Mouse (Mus musculus): ENCODE measurements at regions not wholly inside any gene's neighbourhood (a gene's known extent, or its start where the extent isn't known, plus 50 kb on each side); places are given as distances from the start of the nearest gene placed in this dataset.

DNA sequence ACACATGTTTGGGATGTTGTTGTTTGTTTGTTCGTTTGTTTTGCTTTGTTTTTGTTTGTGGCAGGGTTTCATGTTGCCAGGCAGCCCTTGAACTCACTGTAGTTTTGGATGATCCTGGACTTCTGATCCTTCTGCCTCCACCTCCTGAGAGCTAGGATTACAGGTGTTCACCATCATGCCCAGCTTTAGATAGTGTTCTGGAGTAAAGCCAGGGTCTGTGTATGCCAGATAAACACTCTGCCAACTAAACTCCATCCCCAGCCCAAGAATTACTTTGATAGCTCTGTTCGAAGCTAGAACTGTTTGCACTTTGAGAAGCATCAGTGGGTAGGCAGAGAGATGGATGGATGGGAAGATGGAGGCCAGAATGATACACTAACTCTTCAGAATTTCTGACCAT lies 368.0 kb upstream of the Gm10306 start:
- DNase-seq, result no peak

DNA sequence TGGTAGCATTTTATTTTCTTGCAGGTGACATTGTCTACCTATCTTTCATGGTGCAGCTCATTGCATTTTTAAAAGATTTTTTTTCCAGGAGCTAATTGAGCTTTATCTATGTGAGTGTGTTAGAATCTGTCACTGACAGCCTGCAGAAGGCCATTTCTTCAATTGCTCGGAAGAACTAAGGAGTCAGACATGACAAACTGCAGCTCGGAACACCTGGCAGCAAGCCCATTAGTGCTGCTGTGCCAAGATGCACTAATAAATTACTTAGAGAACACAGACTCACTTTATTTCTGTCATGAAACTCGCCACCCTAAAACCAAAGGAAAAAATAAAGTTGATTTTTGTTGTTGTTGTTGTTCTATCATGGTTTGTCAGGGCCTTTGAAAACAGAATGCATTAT lies 367.5 kb upstream of the Gm10306 start:
- no peak for DNase-seq

- DNase-seq, result no peak
Observed at GRCm38 (mm10) chr4:94190940-94191339, 365.4 kb upstream of the Gm10306 start.

DNA sequence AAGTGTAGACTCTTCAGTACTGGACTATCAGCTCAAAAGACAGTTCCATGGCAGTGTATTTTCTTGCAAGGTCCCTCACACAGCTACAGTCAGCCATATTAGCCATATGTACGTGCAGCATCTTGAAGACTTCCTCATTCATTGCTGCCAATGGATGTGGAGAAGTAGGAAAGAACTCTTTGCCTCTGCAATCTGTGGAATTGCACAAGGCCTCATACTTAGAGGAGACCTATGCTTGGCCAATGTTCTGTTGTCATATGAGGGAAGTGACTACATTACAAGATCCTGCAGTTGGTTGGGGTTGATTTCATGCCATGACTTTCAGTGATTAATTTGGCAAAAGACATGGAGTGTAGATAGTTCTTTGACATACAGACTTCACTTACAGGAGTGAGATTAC lies 340.1 kb upstream of the Gm10306 start:
- DNase-seq, result no peak

DNA sequence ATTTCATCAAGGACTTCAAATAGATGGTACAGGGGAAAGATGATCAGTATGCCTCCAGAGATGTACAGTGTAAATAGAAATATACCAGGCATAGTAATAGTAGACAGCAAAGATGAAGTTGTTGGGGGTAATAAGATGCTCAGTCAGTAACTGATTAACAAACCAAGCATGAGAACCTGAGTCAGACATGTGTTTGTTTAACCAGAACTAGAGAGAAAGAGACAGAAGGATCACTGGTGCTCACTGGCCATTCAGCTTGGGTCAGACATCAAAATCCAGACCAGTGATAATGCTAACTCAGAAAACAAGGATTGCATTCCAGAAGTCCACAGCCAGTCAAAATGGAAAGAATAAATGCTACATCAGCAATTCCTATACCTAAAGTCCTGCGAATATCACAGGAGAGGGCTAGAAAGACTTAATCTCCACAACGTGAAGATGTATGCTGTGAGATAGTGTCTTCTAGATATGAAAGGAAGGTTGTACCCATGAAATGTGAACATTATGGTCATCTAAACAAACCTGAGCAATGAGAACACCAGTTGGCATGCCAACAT lies 320.6 kb upstream of the Gm10306 start:
- DNase-seq, result no peak

GRCm38 (mm10) chr4:94256026-94256425 lies 300.3 kb upstream of the Gm10306 start:
- DNase-seq, result no peak

- DNase-seq, result peak; percentile 1
Observed at GRCm38 (mm10) chr4:94261136-94261535, 295.2 kb upstream of the Gm10306 start.

DNA sequence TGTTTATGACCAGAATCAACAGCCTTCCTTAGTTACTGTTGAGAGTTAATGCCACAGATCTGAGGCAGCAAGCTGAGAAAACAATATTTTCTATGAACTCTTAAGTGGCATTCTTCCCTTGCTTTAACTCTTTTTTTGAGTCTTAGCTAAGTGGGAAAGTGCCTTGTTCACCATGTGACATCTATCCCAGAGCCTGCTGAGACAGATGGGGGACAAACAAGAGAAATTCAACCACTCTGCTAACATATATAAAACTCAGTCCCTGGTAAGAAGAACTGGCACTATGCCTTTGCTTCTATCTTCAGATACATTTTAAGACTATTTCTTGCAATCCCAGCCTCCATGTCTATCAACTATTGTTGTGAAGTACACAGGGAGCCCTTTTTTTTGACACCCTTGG lies 274.6 kb upstream of the Gm10306 start:
- DNase-seq, result no peak

- no peak for DNase-seq
Observed at GRCm38 (mm10) chr4:94292150-94292549, 264.2 kb upstream of the Gm10306 start.

GRCm38 (mm10) chr4:94317298-94317697 lies 239.0 kb upstream of the Gm10306 start:
- DNase-seq, result no peak

DNA sequence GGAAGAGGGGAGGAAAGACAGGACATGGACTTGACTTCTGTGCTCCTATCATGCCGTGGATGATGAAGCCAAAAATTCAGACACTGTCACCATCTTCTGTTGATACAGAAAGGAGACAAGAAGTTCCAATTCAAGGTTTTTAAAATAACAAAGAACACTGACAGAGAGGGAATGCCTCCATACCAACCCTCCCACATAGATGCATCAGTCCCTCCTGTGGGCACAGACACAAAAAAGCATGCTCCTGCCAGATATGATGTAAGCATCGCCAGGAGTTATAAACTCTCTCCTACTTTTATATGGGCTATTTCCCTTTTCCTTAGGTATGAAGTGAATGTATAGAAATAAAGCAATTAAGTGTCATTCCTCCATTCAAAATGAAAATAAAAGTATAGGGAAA lies 229.6 kb upstream of the Gm10306 start:
- DNase-seq, result no peak

- no peak for DNase-seq
Observed at GRCm38 (mm10) chr4:94343331-94343730, 213.0 kb upstream of the Gm10306 start.

DNA sequence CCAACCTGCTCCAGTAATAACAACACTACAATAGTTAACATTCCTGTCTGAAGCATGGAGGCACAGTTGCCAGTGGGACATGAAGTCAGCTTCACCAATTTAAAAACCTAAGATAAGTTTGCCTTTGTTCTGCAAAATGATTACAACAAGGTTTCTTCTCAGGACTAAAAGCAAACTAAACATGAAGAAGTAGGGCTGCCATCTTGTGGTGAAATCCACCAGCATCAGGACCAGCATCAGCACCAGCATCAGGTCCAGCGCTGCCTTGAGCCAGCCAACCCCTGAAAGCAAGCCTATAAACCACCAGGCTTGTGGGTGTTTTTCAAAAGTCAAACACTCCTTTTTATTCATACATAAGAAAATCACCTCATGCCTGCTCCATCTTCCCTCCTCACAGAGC lies 207.1 kb upstream of the Gm10306 start:
- peak; percentile 21 for DNase-seq

DNA sequence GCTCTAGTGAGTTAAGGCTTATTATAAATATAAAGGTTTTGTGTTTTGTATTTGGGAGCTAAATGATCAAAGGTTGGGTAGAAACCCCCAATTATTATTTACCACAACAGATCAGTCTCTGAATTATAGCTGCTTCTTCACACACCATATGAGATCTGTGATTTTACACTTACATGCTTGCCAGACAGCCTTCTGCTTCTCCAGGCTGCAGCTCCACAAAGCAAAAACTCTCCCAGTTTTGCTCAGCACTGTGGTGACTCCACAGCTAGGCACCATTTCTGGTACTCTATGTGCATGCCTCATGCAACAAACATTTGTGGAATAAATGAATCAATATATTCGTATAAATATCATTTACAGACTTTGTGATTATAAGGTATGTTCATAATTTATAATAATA lies 199.4 kb upstream of the Gm10306 start:
- DNase-seq, result no peak

GRCm38 (mm10) chr4:94360810-94361527 lies 195.4 kb upstream of the Gm10306 start:
- DNase-seq, result peak; percentile 28

DNA sequence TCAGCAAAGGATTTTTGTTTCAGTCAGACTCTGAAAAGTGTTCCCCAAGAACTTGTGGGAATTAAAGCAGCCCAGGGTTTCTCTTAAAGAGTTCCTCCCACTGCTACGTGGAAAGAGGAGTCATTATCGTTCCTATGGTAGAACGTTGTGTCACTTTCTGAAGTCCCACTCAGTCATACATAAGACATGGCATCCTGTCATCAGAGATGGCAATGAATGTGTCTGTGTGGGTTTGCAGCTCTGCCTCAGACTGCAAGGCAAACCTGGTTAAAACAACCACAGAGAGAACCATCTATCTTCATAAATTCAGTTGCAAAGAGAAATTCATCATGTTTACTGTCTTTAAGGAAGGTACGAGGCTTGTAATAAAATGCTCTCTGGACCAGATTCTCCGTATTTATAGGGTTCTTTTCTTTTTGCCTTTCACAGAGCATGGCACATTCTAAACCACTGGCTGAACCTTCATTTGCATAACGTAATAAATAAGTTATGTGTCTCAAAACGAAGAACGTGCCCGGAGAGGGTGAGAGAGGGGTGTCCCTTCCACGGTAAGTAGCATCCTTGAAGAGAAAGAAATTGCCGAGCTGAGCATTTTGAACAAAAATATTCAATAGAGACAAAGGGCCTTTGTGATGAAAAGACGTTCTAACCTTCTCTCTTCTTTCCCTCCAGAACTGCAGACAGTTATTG lies 194.7 kb upstream of the Gm10306 start:
- no peak for DNase-seq

DNA sequence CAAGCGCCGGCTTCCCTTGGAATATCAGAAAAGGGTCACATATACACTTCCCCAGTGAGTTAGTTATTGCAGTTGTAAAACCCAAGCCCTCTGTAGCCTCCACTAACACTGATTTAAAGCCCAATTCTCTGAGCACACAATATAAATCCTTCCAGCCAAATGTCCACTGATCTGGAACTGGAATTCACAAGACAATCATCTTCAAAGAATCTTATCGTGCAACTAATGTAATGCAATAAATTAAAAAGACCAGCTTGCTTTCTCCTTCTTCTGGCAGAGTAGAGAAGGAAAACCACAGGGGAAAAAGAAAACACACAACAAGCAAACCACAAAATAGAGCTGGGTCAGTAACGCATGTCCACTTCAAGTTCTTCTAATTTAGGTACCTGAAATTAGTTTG lies 191.0 kb upstream of the Gm10306 start:
- DNase-seq, result peak; percentile 17

DNA sequence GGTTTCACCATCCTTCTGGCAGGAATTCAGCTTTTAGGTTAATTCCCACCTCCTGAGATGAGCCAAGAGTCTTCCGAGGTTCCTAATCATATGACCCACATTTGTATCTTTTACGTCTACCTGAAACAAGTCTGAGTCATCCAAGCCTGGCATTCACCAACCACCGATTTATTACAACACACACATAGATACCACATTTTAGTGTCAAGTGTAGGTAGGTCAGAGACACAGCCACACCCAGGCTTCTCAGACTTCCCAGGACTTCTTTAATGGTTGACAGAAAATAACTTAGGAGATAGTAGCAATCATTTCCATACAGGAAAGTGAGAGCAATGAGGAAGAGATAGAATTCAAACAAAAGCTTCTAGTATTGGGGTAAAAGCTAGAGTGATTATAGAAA lies 189.2 kb upstream of the Gm10306 start:
- no peak for DNase-seq

DNA sequence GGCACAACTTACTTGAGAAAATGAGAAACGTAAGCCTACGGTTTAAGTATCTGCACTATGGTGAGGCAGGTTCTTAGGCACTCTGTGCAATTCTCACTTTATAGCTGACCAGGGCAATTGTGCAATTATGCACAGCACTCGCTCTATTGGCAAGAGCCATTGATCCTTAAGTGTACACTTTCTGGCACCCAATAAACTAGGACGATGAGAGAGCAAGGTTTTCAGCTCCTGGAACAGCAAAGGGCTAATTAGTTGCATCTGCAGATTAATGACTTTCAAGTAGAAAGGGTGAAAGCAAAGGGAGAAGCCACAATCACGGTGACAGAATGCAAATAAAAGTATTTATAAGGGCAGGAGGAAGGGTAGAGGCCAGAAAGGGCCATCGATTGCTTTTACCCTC lies 185.4 kb upstream of the Gm10306 start:
- no peak for DNase-seq

DNA sequence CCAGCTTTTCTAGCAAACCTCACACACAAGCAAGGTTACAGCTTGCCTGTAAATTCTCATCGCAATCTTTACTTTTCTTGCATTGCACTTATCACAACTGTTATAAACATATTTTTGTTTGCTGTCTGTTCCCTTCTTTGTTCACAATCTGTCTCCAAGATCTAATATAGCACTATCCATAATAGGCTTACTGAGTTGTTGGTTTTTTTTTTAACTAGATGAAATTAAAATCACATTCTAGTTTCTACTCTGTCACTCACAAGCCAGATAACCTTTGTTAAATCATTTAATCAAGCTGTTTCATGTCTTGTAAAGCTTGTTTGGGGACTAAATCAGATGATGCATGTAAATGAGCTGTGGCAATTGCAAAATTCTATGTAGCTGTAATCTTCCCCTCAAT lies 180.1 kb upstream of the Gm10306 start:
- DNase-seq, result no peak

DNA sequence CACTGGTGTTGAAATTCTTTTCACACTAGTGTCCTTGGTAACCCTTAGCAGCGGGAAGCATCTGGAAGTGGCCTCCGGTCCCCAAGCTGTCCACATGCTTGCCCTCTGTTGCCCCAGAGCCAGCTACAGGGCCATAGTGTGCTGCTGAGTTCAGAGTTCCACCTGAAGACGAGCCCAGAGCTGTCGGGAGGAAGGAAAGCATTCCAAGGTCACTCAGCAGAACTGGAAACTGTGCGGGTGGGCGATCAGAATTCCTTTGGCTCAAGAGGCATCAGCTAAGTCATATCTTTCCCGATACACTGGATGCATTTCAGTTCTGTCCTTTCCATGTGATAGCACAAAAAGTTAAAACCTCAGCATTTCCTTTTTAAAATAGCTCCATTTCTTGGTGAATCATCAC lies 170.6 kb upstream of the Gm10306 start:
- DNase-seq, result no peak

DNA sequence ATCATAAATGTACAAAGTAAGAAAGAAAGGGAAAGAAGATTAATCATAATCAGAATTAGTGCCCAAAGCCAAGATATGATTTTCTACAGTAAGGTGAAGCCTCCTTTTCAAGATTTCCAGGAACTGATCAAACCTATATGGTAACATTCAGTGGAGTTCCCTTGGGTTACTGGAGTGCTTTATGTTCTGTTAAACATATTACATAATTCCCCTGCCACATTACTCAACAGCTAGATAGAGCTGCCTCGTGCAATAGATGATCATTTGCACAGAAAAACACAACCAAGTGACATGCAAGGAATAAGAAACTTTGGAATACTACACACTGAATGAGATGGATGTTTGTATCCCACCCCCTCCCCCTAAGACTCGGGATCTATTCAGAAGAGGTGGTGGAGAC lies 168.0 kb upstream of the Gm10306 start:
- DNase-seq, result no peak

- DNase-seq, result no peak
Observed at GRCm38 (mm10) chr4:94394462-94394861, 161.9 kb upstream of the Gm10306 start.

DNA sequence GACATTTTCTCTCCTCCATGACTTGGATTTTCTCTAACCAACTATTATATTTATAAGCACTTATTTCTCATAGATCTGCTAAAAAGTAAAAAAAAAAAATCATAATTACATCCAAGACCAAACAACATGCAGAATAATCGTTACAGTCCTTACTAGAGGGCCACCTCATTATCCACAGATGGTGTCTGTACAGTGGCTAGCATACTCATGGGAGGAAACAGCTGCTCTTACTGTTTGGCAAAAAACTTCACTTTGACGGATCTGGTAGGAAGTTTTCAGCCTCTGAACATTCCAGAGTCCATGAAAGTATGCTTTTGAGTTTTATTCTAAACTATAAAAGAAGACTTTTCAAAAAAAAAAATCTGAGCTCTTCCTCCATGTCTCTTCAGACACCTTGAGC lies 159.1 kb upstream of the Gm10306 start:
- no peak for DNase-seq

DNA sequence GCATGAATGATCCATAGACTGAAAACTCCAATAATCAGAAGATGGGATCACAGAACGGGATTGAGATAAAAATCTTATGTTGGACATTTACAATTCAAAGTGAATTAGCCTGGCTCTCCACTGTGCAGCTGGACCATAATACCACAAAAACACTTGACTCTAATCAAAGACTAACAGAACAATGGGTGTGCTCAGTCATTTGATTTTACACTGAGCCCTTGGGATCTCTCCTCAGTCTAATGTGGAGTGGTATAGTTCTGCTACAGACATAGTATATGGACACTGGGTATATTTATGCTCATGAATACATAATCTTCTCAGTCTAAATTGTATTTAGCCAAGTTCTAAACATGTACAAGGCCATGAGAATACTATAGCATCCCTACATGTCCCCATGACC lies 149.4 kb upstream of the Gm10306 start:
- no peak for DNase-seq

Measured in embryo, embryonic 11 days (tissue).